Mouse (Mus musculus): Measurements from ENCODE around the gene Zfp553.

Zfp553 gene

GRCm38 (mm10) chr7:127232622-127233367 is at the start of gene Zfp553, which contains the start of gene Sept1:
Gene Zfp553 (plus strand): TSS chr7:127233061.
Gene Sept1 (minus strand): TSS chr7:127233130.
- peak; percentile 60 for DNase-seq (ENCODE audit: low read depth, low spot score)

- no peak for DNase-seq (ENCODE audit: low read depth, low spot score)
Measured at GRCm38 (mm10) chr7:127183345-127183744, 49.5 kb upstream of the Zfp553 start.

GRCm38 (mm10) chr7:127183828-127184227 is 49.0 kb upstream of the Zfp553 start:
- no peak for DNase-seq (ENCODE audit: low read depth, low spot score)

- no peak for DNase-seq (ENCODE audit: low read depth, low spot score)
Measured at GRCm38 (mm10) chr7:127184720-127185119, 48.1 kb upstream of the Zfp553 start.

GRCm38 (mm10) chr7:127185601-127186000 is 47.3 kb upstream of the Zfp553 start:
- no peak for DNase-seq (ENCODE audit: low read depth, low spot score)

GRCm38 (mm10) chr7:127187351-127187750 is 45.5 kb upstream of the Zfp553 start:
- DNase-seq (ENCODE audit: low read depth, low spot score), result no peak

GRCm38 (mm10) chr7:127188305-127189276 is 44.3 kb upstream of the Zfp553 start:
- no peak for DNase-seq (ENCODE audit: low read depth, low spot score)

GRCm38 (mm10) chr7:127190672-127191071 is 42.2 kb upstream of the Zfp553 start:
- DNase-seq (ENCODE audit: low read depth, low spot score), result no peak

GRCm38 (mm10) chr7:127192989-127193388 is 39.9 kb upstream of the Zfp553 start:
- DNase-seq (ENCODE audit: low read depth, low spot score), result no peak

- no peak for DNase-seq (ENCODE audit: low read depth, low spot score)
Measured at GRCm38 (mm10) chr7:127194011-127194632, 38.7 kb upstream of the Zfp553 start.

GRCm38 (mm10) chr7:127194633-127195029 is 38.2 kb upstream of the Zfp553 start:
- no peak for DNase-seq (ENCODE audit: low read depth, low spot score)

GRCm38 (mm10) chr7:127195544-127196295 is 37.1 kb upstream of the Zfp553 start, which contains the start of gene Cd2bp2:
Gene Cd2bp2 (minus strand): TSS chr7:127196050.
- peak; percentile 98 for DNase-seq (ENCODE audit: low read depth, low spot score)

GRCm38 (mm10) chr7:127196484-127196883 is 36.4 kb upstream of the Zfp553 start:
- no peak for DNase-seq (ENCODE audit: low read depth, low spot score)

GRCm38 (mm10) chr7:127206606-127207005 is 26.3 kb upstream of the Zfp553 start:
- no peak for DNase-seq (ENCODE audit: low read depth, low spot score)

GRCm38 (mm10) chr7:127207374-127208294 is 25.2 kb upstream of the Zfp553 start:
- no peak for DNase-seq (ENCODE audit: low read depth, low spot score)

GRCm38 (mm10) chr7:127208295-127208552 is 24.6 kb upstream of the Zfp553 start, which contains the start of gene Tbc1d10b:
Gene Tbc1d10b (minus strand): TSS chr7:127208468.
- DNase-seq (ENCODE audit: low read depth, low spot score), result no peak

GRCm38 (mm10) chr7:127208553-127209438 is 24.1 kb upstream of the Zfp553 start, which contains the start of gene Mylpf:
Gene Mylpf (plus strand): TSS chr7:127208890.
- DNase-seq (ENCODE audit: low read depth, low spot score), result peak; percentile 100

GRCm38 (mm10) chr7:127209851-127210250 is 23.0 kb upstream of the Zfp553 start:
- no peak for DNase-seq (ENCODE audit: low read depth, low spot score)

- DNase-seq (ENCODE audit: low read depth, low spot score), result no peak
Measured at GRCm38 (mm10) chr7:127210266-127210665, 22.6 kb upstream of the Zfp553 start.

All from telencephalon, adult 2 months (tissue).